Mouse (Mus musculus): Measurements from ENCODE around the gene Megf11. TPM values are rescaled to one million over a fixed set of nuclear protein-coding genes. Genes with fewer than 3 reads are reported as not detected.

Gene Megf11
- polyA plus RNA-seq, 1 experiment from 2014 or later, result 0.99 TPM

GRCm38 (mm10) chr9:64612121-64612983 is 226.9 kb downstream of the Megf11 start:
- H3K36me3 ChIP-seq (replicated peaks), result no peaks in the 10 kb centered on the region
- H3K27me3 ChIP-seq (ENCODE audit: poor library complexity, severe bottlenecking), result peaks cover 78% of the 10 kb centered on the region
- H3K4me3 ChIP-seq, result no peak overlapping the region
- H3K4me1 ChIP-seq, result peaks cover 34% of the 10 kb centered on the region
- no peaks in the 10 kb centered on the region for H3K9me3 ChIP-seq
- WGBS, result 17% methylated on average over 7 of the region's 7 CpGs
- peak overlapping the region; percentile 22; the same call in 1 of the 2 replicates for H3K27ac ChIP-seq
- DNase-seq (ENCODE audit: extremely low spot score, low spot score), result peak; percentile 37

DNA sequence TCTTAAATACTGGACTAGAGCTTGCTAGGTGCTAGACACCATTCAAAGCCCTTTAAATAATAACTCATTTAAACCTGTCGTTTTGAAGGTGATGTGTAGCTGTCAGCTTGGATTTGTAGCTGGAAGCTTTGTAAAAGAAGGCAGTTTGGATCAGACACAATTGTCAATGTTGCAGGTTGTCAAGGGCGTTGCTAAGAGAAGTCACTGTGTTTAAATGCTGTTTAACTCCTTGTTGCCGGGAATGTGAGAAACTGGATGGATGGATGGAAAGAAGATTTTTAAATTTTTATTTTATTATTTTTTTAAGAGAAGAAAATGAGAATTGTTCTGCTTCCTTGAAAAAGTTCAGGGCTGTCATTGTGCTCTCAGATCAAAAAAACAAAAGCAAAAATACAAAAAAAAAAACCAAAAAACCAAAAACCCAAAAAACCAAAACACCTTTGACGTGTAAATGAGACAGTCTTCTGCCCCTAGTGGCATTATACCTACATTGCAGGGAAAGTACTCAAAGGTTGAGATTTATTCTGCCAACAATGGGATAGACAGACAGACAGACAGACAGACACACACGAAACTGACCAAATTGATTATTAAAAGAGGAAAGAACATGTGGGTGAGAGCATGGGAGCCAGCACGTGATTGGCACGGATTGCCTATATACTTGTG is 227.7 kb downstream of the Megf11 start:
- Histone ChIP-seq H3K27me3 (ENCODE audit: poor library complexity, severe bottlenecking) (peaks cover 78% of the 10 kb centered on the region), H3K4me3 (no peak overlapping the region), H3K27ac (no peak overlapping the region), H3K9me3 (no peaks in the 10 kb centered on the region), H3K36me3 (replicated peaks) (no peaks in the 10 kb centered on the region), H3K4me1 (peaks cover 33% of the 10 kb centered on the region)
- DNase-seq (ENCODE audit: extremely low spot score, low spot score), result no peak
- 45% methylated on average over 7 of the region's 7 CpGs for WGBS

DNA sequence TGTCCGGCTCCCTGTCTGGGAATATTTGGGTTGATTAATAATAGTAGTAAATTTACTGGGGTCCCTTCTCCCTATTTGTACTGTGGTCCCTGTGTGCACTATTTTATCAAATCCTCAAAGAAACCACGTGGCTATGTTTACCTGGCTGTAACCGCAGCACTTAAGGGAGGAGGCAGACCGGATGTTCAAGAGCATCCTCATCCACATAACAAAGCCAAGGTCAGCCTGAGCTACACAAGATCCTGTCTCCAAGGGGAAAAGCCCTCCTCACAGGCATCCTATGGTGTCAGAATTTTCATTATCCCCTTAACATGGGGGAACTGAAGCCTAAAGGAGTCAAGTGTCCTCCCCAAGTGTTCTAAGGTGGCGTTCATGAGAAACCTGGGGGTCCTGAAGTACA is 232.0 kb downstream of the Megf11 start:
- peaks cover 23% of the 10 kb centered on the region for H3K4me1 ChIP-seq
- 65% methylated on average over 5 of the region's 5 CpGs for WGBS
- no peaks in the 10 kb centered on the region for H3K9me3 ChIP-seq
- no peak overlapping the region for H3K27ac ChIP-seq
- DNase-seq (ENCODE audit: extremely low spot score, low spot score), result no peak
- H3K4me3 ChIP-seq, result no peak overlapping the region
- H3K27me3 ChIP-seq (ENCODE audit: poor library complexity, severe bottlenecking), result peaks cover 74% of the 10 kb centered on the region
- H3K36me3 ChIP-seq (replicated peaks), result no peaks in the 10 kb centered on the region

DNA sequence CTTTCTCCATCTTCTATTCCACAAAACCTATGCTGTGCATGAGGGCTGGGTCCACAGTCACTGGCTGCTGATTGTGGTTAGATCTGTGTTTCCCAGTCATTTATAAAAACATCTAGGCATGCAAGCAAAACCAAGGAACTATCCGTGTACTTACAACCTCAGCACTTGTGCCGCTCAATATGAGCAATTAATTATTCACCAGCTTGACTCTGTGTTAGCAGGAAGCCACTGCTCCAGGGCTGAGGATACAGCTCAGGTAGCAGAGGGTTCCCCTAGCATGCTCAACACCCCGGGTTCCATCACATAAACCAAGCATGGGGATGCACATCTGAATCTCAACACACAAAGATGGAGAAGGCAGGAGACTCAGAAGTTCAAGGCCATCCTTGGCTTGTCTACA is 233.0 kb downstream of the Megf11 start:
- WGBS, result 90% methylated on average over 3 of the region's 3 CpGs
- no peaks in the 10 kb centered on the region for H3K9me3 ChIP-seq

DNA sequence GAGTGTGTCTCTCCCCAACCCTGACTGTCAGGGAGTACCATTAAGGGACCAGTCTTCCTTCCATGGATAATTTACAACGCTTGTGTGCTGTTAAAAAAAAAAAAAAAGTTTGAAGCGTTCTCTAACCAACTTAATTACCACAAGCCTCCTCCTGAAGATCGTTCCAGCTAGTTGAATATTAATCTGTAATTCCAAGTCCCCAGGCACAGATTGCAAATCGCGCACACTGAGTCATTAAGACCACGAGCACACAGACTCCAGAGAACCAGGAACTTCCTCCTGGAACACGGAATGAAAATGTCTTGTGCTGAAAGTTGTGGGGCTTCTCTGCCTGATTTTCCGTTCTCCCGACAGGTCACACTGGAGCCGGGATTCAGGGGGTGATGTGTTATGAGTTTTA is 234.0 kb downstream of the Megf11 start:
- Histone ChIP-seq H3K36me3 (replicated peaks) (no peaks in the 10 kb centered on the region), H3K4me3 (no peak overlapping the region), H3K9me3 (no peaks in the 10 kb centered on the region), H3K4me1 (peaks cover 11% of the 10 kb centered on the region), H3K27ac (no peak overlapping the region), H3K27me3 (ENCODE audit: poor library complexity, severe bottlenecking) (peaks cover 80% of the 10 kb centered on the region)
- WGBS, result 88% methylated on average over 10 of the region's 10 CpGs
- no peak for DNase-seq (ENCODE audit: extremely low spot score, low spot score)

More for the DNA sequence above, 233.0 kb downstream of the Megf11 start:
- Histone ChIP-seq H3K36me3 (replicated peaks) (no peaks in the 10 kb centered on the region), H3K4me3 (no peak overlapping the region), H3K27ac (no peak overlapping the region), H3K4me1 (peaks cover 14% of the 10 kb centered on the region), H3K27me3 (ENCODE audit: poor library complexity, severe bottlenecking) (peaks cover 78% of the 10 kb centered on the region)
- DNase-seq (ENCODE audit: extremely low spot score, low spot score), result no peak

- Histone ChIP-seq H3K27me3 (ENCODE audit: poor library complexity, severe bottlenecking) (peaks cover 69% of the 10 kb centered on the region), H3K27ac (no peak overlapping the region), H3K36me3 (replicated peaks) (no peaks in the 10 kb centered on the region), H3K4me3 (no peak overlapping the region), H3K4me1 (peaks cover 14% of the 10 kb centered on the region), H3K9me3 (no peaks in the 10 kb centered on the region)
- DNase-seq (ENCODE audit: extremely low spot score, low spot score), result no peak
- WGBS, result 71% methylated on average over 8 of the region's 8 CpGs
Measured at GRCm38 (mm10) chr9:64620596-64620995, 235.2 kb downstream of the Megf11 start.

- no peak for DNase-seq (ENCODE audit: extremely low spot score, low spot score)
- H3K9me3 ChIP-seq, result no peaks in the 10 kb centered on the region
- WGBS, result 50% methylated on average over 5 of the region's 5 CpGs
- H3K36me3 ChIP-seq (replicated peaks), result no peaks in the 10 kb centered on the region
- no peak overlapping the region for H3K27ac ChIP-seq
- H3K4me1 ChIP-seq, result peaks cover 20% of the 10 kb centered on the region
- no peak overlapping the region for H3K4me3 ChIP-seq
- H3K27me3 ChIP-seq (ENCODE audit: poor library complexity, severe bottlenecking), result peaks cover 62% of the 10 kb centered on the region
Measured at GRCm38 (mm10) chr9:64621499-64622296, 236.3 kb downstream of the Megf11 start.

DNA sequence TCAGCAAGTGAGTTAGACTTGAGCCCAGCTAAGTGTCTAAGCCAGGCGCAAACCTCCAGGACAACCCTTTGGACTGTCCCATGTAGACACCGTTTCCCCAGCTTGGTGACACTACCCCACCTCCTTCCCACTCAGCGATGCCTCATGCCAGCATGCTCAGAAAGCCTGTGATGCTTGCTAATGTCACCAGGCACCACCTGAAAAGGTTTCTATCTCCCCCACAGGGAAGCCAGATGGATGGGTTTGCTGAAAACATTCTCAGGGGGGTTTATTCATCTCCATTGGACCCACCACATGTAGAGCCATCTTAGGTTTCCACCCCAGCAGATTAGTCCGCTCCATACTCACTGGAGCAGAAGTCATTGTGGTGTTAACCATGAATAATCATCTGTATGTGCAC is 237.9 kb downstream of the Megf11 start:
- H3K4me1 ChIP-seq, result peaks cover 20% of the 10 kb centered on the region
- no peak for DNase-seq (ENCODE audit: extremely low spot score, low spot score)
- H3K9me3 ChIP-seq, result no peaks in the 10 kb centered on the region
- H3K27me3 ChIP-seq (ENCODE audit: poor library complexity, severe bottlenecking), result peaks cover 67% of the 10 kb centered on the region
- H3K4me3 ChIP-seq, result no peak overlapping the region
- WGBS, result 91% methylated on average over 4 of the region's 4 CpGs
- H3K27ac ChIP-seq, result no peak overlapping the region
- no peaks in the 10 kb centered on the region for H3K36me3 ChIP-seq (replicated peaks)

- no peaks in the 10 kb centered on the region for H3K36me3 ChIP-seq (replicated peaks)
- WGBS, result 74% methylated on average over 8 of the region's 8 CpGs
- peaks cover 24% of the 10 kb centered on the region for H3K4me1 ChIP-seq
- no peaks in the 10 kb centered on the region for H3K9me3 ChIP-seq
- H3K27me3 ChIP-seq (ENCODE audit: poor library complexity, severe bottlenecking), result peaks cover 57% of the 10 kb centered on the region
- H3K27ac ChIP-seq, result no peak overlapping the region
- no peak overlapping the region for H3K4me3 ChIP-seq
- peak; percentile 59 for DNase-seq (ENCODE audit: extremely low spot score, low spot score)
Measured at GRCm38 (mm10) chr9:64624536-64624935, 239.1 kb downstream of the Megf11 start.

GRCm38 (mm10) chr9:64629802-64630201 is 244.4 kb downstream of the Megf11 start:
- H3K36me3 ChIP-seq (replicated peaks), result no peaks in the 10 kb centered on the region
- H3K27me3 ChIP-seq (ENCODE audit: poor library complexity, severe bottlenecking), result peaks cover 18% of the 10 kb centered on the region
- WGBS, result 43% methylated on average over 1 of the region's 1 CpGs
- peaks cover 22% of the 10 kb centered on the region for H3K4me1 ChIP-seq
- no peak overlapping the region for H3K27ac ChIP-seq
- no peak for DNase-seq (ENCODE audit: extremely low spot score, low spot score)
- H3K9me3 ChIP-seq, result no peaks in the 10 kb centered on the region
- no peak overlapping the region for H3K4me3 ChIP-seq

- Histone ChIP-seq H3K9me3 (no peaks in the 10 kb centered on the region), H3K4me1 (peaks cover 19% of the 10 kb centered on the region), H3K36me3 (replicated peaks) (no peaks in the 10 kb centered on the region), H3K4me3 (no peak overlapping the region), H3K27ac (no peak overlapping the region), H3K27me3 (ENCODE audit: poor library complexity, severe bottlenecking) (peaks cover 32% of the 10 kb centered on the region)
- WGBS, result 87% methylated on average over 3 of the region's 3 CpGs
- no peak for DNase-seq (ENCODE audit: extremely low spot score, low spot score)
Measured at GRCm38 (mm10) chr9:64633169-64633568, 247.7 kb downstream of the Megf11 start.

GRCm38 (mm10) chr9:64636111-64636510 is 250.7 kb downstream of the Megf11 start:
- peaks cover 59% of the 10 kb centered on the region for H3K27me3 ChIP-seq (ENCODE audit: poor library complexity, severe bottlenecking)
- no peaks in the 10 kb centered on the region for H3K9me3 ChIP-seq
- H3K36me3 ChIP-seq (replicated peaks), result no peaks in the 10 kb centered on the region
- DNase-seq (ENCODE audit: extremely low spot score, low spot score), result no peak
- H3K27ac ChIP-seq, result no peak overlapping the region
- H3K4me1 ChIP-seq, result peaks cover 21% of the 10 kb centered on the region
- H3K4me3 ChIP-seq, result no peak overlapping the region
- 69% methylated on average over 6 of the region's 6 CpGs for WGBS
